Mouse (Mus musculus): ENCODE data around the gene Hspg2. TPM values are rescaled to one million over a fixed set of nuclear protein-coding genes. Genes with fewer than 3 reads are reported as not detected.

Gene Hspg2
- polyA plus RNA-seq (2012; rRNA removed): 7.2 and 21.1 TPM in 2 replicates

GRCm38 (mm10) chr4:137468260-137469080, at the start of gene Hspg2:
TSS of gene Hspg2 (plus strand) at chr4:137468769.

GRCm38 (mm10) chr4:137430502-137430901, 38.1 kb upstream of the Hspg2 start, which contains the start of gene Cela3b:
TSS of gene Cela3b (minus strand) at chr4:137430540.

GRCm38 (mm10) chr4:137453234-137453767, 15.3 kb upstream of the Hspg2 start, which contains the start of gene 1700013G24Rik:
TSS of gene 1700013G24Rik (plus strand) at chr4:137453284.

GRCm38 (mm10) chr4:137574469-137574868, 105.9 kb downstream of the Hspg2 start, which contains the start of gene Ldlrad2:
TSS of gene Ldlrad2 (minus strand) at chr4:137574569.

GRCm38 (mm10) chr4:137593601-137594495, 125.3 kb downstream of the Hspg2 start, which contains the start of gene Usp48:
TSS of gene Usp48 (plus strand) at chr4:137593755.

Other genes starting within 250 kb of the Hspg2 start
- gene Wnt4, start 191.3 kb upstream of the Hspg2 start, polyA plus RNA-seq (2012; rRNA removed): 2.1 and 3.8 TPM in 2 replicates
- gene Cdc42, start 111.0 kb upstream of the Hspg2 start, polyA plus RNA-seq (2012; rRNA removed): 426 and 432 TPM in 2 replicates
- gene Cela3a, start 59.0 kb upstream of the Hspg2 start, polyA plus RNA-seq (2012; rRNA removed): not detected in 2 replicates
- gene Cela3b, start 38.2 kb upstream of the Hspg2 start, polyA plus RNA-seq (2012; rRNA removed): not detected in 2 replicates
- not detected in 2 replicates for gene 1700013G24Rik, start 15.5 kb upstream of the Hspg2 start, polyA plus RNA-seq (2012; rRNA removed)
- gene Ldlrad2, start 105.8 kb downstream of the Hspg2 start, polyA plus RNA-seq (2012; rRNA removed): 0.33 and 0.58 TPM in 2 replicates
- 140 and 147 TPM in 2 replicates for gene Usp48, start 125.0 kb downstream of the Hspg2 start, polyA plus RNA-seq (2012; rRNA removed)
- gene Rap1gap, start 196.0 kb downstream of the Hspg2 start, polyA plus RNA-seq (2012; rRNA removed): 69.6 and 88.3 TPM in 2 replicates